Mouse (Mus musculus): ENCODE measurements around the gene Chac1.

Chac1 gene

DNA sequence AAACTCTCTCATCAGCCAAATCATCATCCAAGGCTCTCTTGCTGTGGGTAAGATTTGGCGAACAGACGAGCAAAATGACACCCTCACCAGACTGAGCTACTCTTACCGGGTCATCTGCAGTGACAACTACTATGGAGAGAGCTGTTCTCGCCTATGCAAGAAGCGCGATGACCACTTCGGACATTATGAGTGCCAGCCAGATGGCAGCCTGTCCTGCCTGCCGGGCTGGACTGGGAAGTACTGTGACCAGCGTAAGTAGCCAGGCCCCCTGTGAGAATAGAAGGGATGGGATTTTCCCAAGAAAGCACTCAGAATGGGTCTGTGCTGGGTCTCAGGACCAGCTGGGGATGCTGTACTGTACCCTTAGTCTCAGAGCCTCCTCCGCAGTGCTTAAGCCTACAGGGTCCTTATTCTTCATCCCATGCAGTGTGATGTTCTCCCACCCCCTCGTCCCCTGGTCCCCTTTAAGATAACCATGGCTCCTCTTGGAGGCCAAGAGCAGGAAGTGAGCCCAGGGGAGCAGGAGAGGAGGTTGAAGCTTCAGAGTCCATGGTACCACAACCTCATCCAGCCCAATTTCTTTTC is 23.0 kb upstream of the Chac1 start:
- DNase-seq (ENCODE audit: low read depth, low spot score): peak; percentile 37

DNA sequence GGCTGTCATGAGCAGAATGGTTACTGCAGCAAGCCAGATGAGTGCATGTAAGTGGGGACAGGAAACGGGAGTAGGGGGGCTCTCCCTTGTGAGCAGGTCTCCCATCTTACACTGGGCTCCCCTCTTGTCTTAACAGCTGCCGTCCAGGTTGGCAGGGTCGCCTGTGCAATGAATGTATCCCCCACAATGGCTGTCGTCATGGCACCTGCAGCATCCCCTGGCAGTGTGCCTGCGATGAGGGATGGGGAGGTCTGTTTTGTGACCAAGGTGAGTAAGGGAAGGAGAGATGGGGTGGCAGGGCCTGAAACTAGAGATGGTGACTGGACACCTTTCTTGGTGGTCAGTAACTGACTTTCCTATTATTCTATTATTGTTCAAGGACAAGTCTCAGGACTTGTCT is 22.5 kb upstream of the Chac1 start:
- no peak for DNase-seq (ENCODE audit: low read depth, low spot score)

DNA sequence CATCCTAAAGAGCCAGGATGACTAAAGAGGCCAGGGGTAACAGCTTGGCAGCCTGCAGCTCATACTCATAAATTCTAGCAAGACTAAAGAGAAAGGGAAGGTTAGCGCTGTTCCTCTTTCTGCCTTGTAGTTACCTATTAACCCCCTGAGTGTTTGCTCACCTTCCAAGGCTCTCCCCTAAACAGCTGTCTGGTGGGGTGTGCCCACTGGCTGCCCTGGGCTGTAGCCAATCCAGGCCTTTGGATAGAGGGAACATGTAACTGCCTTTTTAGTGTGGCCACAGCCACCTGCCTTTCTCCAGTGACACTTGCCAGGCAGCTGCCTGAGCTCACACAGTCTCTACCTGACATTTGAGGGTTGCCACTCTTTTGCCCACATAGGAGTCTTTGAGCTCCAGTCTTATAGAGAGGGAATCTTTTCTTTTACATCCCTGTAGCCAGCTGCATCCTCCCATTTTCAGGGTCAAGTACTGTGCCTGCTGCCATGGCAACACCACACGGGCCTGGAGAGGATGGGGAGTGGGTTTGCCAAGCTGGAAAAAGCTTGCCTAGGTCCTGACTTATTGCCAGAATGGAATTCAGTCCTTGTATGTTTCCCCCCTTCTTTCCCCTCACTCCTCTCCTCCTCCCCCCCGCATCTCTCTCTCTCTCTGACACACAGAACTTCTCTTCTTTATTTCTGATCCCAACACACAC is 21.8 kb upstream of the Chac1 start:
- no peak for DNase-seq (ENCODE audit: low read depth, low spot score)

- no peak for DNase-seq (ENCODE audit: low read depth, low spot score)
Observed at GRCm38 (mm10) chr2:119330795-119331194, 20.2 kb upstream of the Chac1 start.

DNA sequence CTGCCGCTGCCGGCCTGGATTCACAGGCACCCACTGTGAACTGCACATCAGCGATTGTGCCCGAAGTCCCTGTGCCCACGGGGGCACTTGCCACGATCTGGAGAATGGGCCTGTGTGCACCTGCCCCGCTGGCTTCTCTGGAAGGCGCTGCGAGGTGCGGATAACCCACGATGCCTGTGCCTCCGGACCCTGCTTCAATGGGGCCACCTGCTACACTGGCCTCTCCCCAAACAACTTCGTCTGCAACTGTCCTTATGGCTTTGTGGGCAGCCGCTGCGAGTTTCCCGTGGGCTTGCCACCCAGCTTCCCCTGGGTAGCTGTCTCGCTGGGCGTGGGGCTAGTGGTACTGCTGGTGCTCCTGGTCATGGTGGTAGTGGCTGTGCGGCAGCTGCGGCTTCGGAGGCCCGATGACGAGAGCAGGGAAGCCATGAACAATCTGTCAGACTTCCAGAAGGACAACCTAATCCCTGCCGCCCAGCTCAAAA is 18.8 kb upstream of the Chac1 start:
- no peak for DNase-seq (ENCODE audit: low read depth, low spot score)

DNA sequence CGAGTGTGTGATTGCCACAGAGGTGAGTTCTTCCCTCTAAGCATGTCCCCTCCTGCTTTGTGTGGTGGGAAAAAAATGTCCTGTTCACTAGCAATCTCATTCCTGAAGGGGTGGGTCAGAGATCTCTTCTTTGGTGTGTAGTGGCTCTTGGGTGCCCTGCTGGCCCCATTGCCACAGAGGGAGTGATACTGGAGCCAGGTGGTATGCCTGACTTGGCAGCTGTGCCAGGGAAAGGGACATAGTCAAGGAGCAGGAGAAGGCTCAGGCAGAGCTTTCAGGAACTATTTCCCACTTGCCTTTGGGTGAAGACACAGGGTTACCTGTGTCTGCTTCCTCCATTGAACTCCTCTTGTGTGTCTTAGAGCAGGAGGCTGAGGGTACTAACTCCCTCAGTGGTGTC is 16.9 kb upstream of the Chac1 start:
- no peak for DNase-seq (ENCODE audit: low read depth, low spot score)

DNA sequence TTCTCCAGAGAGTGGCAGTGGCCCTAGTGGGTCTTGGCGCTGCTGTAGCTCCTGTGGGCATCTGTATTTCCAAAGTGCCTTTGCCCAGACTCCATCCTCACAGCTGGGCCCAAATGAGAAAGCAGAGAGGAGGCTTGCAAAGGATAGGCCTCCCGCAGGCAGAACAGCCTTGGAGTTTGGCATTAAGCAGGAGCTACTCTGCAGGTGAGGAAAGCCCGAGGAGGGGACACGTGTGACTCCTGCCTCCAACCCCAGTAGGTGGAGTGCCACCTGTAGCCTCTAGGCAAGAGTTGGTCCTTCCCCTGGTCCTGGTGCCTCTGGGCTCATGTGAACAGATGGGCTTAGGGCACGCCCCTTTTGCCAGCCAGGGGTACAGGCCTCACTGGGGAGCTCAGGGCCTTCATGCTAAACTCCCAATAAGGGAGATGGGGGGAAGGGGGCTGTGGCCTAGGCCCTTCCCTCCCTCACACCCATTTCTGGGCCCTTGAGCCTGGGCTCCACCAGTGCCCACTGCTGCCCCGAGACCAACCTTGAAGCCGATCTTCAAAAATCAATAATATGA is 16.0 kb upstream of the Chac1 start:
- DNase-seq (ENCODE audit: low read depth, low spot score): no peak

DNA sequence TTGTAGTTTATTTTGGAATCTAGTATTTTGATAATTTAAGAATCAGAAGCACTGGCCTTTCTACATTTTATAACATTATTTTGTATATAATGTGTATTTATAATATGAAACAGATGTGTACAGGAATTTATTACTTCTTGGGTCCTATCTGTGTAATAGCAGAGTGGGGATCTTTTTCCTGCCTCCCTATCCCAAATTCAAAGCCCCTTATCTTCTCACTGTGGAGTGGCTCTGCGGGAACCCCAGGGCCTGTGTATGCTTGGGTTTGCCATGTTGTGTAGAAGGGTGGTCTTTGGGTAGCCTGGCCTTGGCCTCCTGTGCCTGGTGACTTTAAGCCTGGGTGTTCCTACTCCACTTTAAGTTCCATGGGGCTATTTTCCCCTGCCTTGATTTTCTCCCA is 15.5 kb upstream of the Chac1 start:
- no peak for DNase-seq (ENCODE audit: low read depth, low spot score)

DNA sequence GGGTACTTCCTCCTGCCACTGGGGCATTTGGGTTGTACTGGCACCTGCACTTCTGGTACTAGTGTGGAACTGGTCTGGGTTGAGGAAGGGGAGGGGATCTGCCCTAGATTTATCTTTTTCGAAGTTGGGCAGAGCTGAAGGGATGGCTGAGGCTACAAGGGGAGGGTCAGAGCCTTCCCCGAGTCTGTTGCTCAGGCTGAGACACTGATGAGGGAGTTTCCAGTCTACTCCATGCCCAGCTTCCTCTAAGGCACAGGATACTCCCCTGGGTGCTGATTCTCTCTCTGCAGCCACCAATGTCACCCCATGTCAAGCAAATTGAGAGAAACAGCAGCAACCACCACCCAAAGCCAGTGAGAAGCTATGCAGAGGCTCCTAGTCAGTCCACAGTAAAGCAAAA is 15.0 kb upstream of the Chac1 start:
- no peak for DNase-seq (ENCODE audit: low read depth, low spot score)

DNA sequence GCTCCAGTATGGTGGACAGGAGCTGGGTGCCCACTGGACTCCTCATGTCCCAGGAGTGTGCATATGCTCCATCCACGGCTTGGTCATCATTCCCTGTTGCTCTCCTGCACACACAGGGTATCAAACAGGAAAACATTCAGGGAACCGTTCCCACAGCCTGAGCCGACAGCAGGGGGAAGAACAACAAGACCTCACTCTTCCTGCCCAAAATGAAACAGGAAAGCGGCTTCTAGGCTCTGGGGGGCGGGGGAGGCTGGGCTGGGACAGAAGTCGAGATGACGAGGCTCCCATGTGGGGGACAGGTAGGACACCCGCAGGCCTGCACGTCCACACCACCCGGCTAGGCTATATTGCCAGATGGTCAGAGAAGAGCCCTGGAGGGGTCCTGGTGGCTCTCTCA is 14.6 kb upstream of the Chac1 start:
- peak; percentile 21 for DNase-seq (ENCODE audit: low read depth, low spot score)

- DNase-seq (ENCODE audit: low read depth, low spot score): peak; percentile 89
Observed at GRCm38 (mm10) chr2:119337425-119338265, 13.4 kb upstream of the Chac1 start.

- no peak for DNase-seq (ENCODE audit: low read depth, low spot score)
Observed at GRCm38 (mm10) chr2:119344537-119345138, 6.4 kb upstream of the Chac1 start.

DNA sequence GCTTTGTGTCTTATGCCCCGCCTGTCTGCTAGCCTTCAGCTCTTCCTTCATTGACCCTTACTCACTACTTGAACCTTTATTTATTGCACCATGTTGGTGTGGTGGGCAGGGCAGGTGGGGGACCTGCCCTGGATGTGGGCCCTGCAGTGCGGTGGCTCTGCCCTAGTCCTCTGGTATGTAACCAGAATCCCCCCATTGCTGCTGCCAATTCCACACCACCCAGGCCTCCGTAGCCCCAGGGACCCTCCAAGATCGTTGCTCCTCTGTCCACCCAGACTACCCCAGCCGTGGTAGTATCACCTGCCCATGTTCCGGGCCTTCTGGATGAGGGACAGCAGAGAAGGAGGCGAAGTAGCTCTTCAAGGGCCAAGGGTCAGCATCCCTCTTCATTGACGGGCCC is 2.7 kb downstream of the Chac1 start:
- no peak for DNase-seq (ENCODE audit: low read depth, low spot score)

DNA sequence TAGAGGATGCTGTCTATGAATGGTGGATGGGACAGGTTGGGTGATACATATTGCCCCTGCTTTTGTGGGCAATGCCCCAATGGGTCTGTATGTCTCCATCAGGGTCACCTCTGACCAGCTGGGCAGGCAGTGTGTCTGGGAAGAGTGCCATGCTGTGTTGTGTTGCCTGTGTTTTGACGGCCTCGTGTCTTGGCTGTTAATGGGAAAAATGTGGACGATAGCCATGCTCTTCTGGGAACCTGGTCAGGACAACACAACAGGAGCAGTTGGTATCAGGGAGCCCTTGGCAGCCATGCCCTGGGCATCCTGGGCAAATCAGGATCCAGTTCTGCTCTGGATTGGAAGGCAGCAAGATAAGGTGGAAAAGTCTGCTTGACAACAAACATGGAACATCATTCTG is 4.1 kb downstream of the Chac1 start:
- peak; percentile 97 for DNase-seq (ENCODE audit: low read depth, low spot score)

DNA sequence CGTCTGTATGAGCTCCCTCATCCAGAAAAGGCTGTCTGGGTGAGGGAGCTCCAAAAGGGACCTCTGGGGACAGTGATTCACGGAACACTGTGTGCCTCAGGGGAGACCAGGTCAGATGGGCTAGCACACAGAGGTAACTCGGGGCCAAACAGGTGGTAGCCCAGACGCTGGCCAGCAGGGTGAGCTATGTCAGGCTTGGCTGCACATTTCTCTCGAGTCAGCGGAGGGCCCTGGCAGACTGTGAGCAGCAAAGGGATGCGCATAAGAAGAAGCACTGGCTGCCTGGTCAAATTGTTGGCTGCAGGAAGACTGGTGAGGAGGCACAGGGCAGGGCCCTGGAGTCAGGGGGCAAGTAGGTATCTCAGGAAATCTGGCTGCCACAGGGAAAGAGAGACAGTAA is 4.6 kb downstream of the Chac1 start:
- peak; percentile 96 for DNase-seq (ENCODE audit: low read depth, low spot score)

DNA sequence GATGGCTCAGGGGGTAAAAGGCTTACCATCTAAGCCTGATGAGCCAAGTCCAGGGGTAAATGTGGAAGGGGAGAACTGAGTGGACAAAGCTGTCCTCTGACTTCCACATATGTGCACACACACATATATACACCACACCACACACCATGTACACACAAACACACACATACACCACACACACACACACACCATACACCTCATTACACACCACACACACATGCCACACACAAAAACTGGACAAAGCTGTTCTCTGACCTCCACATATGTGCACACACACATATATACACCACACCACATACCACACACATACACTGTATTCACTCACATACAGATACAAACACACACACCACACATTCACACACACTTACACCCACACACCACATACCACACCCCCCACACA is 5.3 kb downstream of the Chac1 start:
- DNase-seq (ENCODE audit: low read depth, low spot score): no peak

- no peak for DNase-seq (ENCODE audit: low read depth, low spot score)
Observed at GRCm38 (mm10) chr2:119356805-119357204, 5.8 kb downstream of the Chac1 start.

GRCm38 (mm10) chr2:119358249-119358648 is 7.2 kb downstream of the Chac1 start:
- DNase-seq (ENCODE audit: low read depth, low spot score): no peak

- no peak for DNase-seq (ENCODE audit: low read depth, low spot score)
Observed at GRCm38 (mm10) chr2:119359721-119360291, 8.8 kb downstream of the Chac1 start.

DNA sequence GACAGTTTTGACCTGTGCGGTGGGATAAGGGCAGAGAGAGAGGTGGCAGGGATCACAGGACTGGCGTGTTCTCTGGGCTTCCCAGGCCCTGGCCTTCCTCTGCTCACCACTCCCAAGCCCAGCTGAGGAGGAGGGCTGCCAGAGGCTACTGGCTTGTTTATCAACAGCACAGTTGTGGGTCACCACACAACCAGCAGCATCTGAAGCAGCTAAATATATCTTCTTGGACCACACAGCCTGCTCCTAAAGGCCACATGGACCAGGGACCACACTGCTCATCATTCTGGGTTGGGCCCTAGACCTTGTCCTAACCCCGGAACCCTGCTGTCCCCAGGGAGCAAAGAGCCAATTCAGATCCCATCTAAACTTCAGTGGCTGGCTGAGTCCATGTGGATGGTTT is 13.9 kb downstream of the Chac1 start:
- DNase-seq (ENCODE audit: low read depth, low spot score): no peak

GRCm38 (mm10) chr2:119367346-119367745 is 16.3 kb downstream of the Chac1 start:
- no peak for DNase-seq (ENCODE audit: low read depth, low spot score)

GRCm38 (mm10) chr2:119370116-119370515 is 19.1 kb downstream of the Chac1 start:
- DNase-seq (ENCODE audit: low read depth, low spot score): no peak

All from brain, adult 2 months (tissue).